Mouse (Mus musculus): ENCODE data around the gene Thbd. TPM values are rescaled to one million over a fixed set of nuclear protein-coding genes. Genes with fewer than 3 reads are reported as not detected.

Thbd gene
- polyA plus RNA-seq, 1 experiment from 2014 or later = 1.7 TPM

DNA sequence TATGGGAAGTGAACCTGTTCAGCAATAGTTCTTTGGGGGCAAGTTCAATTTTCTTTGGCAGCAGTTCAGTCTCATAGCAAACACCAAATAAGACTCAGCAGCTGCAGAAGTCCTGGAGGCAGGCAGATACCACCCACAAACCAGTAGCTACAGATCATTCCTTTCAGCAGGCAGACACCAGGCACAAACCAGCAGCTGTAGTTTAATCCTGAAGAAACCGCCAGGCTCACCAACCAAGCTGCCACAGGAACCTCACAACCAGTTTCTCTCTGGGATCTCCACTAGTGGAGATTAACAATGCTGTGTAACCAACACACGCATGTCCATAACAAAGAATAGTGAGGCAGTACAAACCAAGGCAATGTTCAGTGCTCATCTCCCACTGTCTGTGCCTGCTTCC is 26.9 kb downstream of the Thbd start:
- Histone ChIP-seq H3K9me3 (replicated peaks; ENCODE audit: control insufficient read depth, low read length) (no peaks in the 10 kb centered on the region), H3K27me3 (ENCODE audit: control insufficient read depth, insufficient read depth, low read depth, low read length) (no peaks in the 10 kb centered on the region), H3K36me3 (ENCODE audit: control insufficient read depth, insufficient read depth) (no peaks in the 10 kb centered on the region), H3K4me2 (ENCODE audit: low read depth, low read length) (no peak overlapping the region), H3K4me3 (ENCODE audit: low read depth, low read length) (no peak overlapping the region), H3K4me1 (ENCODE audit: control insufficient read depth, low read depth, low read length) (no peaks in the 10 kb centered on the region), H3K9ac (ENCODE audit: low read depth, low read length) (no peak overlapping the region), H3K27ac (ENCODE audit: low read length) (no peak overlapping the region)
- 53% methylated on average over 2 of the region's 2 CpGs for WGBS (ENCODE audit: insufficient replicate concordance)
- no peak for ATAC-seq (ENCODE audit: low read depth)

DNA sequence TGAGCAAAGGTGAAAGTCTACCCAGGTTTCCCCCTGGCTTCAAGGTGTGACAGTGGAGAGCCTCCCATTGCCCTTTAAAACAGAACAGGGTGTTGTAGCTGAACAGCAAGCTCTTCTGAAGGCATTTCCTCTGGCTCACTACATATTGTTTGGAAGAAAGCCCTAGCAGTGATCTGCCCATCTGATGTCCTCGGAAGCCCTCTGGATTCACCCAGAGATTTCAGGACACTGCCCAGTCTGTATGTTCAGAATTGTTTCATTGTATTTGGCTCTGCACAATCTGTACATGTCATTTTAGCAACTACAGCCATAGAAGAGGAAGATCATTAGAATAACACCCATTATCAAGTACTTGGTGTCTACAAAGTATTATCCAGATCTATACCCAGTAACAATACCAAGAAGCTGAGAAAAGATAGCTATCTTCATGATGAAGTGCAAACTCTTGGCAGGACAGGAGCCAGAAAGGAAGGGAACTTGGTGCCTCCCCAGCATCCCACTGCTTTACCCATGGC is 28.0 kb downstream of the Thbd start:
- Histone ChIP-seq H3K9ac (ENCODE audit: low read depth, low read length) (no peak overlapping the region), H3K9me3 (replicated peaks; ENCODE audit: control insufficient read depth, low read length) (no peaks in the 10 kb centered on the region), H3K4me1 (ENCODE audit: control insufficient read depth, low read depth, low read length) (no peaks in the 10 kb centered on the region), H3K4me2 (ENCODE audit: low read depth, low read length) (no peak overlapping the region), H3K4me3 (ENCODE audit: low read depth, low read length) (no peak overlapping the region), H3K27ac (ENCODE audit: low read length) (no peak overlapping the region), H3K36me3 (ENCODE audit: control insufficient read depth, insufficient read depth) (no peaks in the 10 kb centered on the region), H3K27me3 (ENCODE audit: control insufficient read depth, insufficient read depth, low read depth, low read length) (no peaks in the 10 kb centered on the region)
- 57% methylated on average over 1 of the region's 1 CpGs for WGBS (ENCODE audit: insufficient replicate concordance)
- ATAC-seq (ENCODE audit: low read depth) = no peak

DNA sequence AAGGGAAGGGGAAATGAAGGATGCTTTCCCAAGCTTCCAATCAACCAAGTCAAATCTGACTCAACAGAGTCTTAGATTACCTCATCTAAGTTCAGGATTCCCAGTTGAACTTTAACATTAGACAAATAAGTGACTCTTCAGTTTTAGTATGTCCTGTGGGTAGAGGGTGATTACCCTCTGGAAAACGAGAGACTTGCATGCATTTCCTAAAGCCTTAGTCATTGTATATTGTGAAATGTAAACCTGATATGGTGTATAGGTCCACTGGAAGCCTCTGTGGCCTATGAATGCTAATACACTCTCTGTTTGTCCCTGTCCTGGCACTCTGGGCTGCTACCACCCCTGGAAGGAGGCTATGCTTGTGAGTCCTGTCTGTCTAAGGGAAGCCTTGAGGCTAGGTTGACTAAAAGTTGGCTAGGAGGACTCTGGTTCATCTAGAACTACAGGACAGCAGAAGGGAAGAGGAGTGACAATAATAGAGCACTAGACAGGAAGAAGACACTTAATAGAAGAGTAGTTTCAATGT is 29.1 kb downstream of the Thbd start:
- Histone ChIP-seq H3K27me3 (ENCODE audit: control insufficient read depth, insufficient read depth, low read depth, low read length) (no peaks in the 10 kb centered on the region), H3K9ac (ENCODE audit: low read depth, low read length) (no peak overlapping the region), H3K4me1 (ENCODE audit: control insufficient read depth, low read depth, low read length) (no peaks in the 10 kb centered on the region), H3K36me3 (ENCODE audit: control insufficient read depth, insufficient read depth) (no peaks in the 10 kb centered on the region), H3K9me3 (replicated peaks; ENCODE audit: control insufficient read depth, low read length) (no peaks in the 10 kb centered on the region), H3K27ac (ENCODE audit: low read length) (no peak overlapping the region), H3K4me3 (ENCODE audit: low read depth, low read length) (no peak overlapping the region), H3K4me2 (ENCODE audit: low read depth, low read length) (no peak overlapping the region)
- WGBS (ENCODE audit: insufficient replicate concordance) = 16% methylated on average over 1 of the region's 1 CpGs
- ATAC-seq (ENCODE audit: low read depth) = no peak

DNA sequence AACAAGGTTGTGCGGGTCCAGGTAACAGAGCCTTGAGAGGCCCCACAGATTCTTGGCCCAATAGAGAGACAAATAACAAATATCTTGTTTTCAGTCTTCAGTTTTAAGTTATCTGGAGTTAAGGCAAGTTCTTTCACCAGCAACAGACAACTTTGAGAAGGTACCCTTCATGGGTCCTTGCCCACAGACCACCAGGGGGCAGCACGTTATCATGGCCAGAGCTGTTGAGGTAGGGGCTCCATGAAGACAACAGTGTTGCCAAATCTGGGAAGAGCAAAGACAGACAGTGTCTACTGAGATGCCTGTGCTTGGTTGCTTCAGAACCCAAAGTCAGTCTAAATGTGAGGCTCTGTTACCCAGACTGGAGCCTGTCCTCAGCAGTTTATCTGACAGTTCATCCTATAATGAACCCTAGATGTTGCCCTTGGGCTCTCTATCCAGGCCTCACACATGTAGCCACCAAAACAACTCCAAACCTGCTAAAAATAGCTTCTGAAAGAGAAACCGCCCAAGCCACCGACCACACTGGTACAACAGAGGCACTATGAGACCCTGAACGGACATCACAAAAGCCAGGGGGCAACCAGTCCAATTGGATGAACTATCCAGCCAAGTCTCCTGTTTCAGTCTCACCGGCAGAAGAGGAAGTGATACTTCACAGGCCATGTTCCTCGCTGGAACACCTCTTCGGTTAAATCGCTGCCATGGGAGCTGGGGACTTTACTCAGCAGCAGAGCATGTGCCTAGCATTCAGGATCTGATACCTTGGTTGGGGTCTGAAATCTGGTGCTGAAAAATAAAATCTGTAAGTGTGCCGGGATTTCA is 32.5 kb downstream of the Thbd start:
- Histone ChIP-seq H3K4me3 (ENCODE audit: low read depth, low read length) (no peak overlapping the region), H3K9ac (ENCODE audit: low read depth, low read length) (no peak overlapping the region), H3K36me3 (ENCODE audit: control insufficient read depth, insufficient read depth) (no peaks in the 10 kb centered on the region), H3K27me3 (ENCODE audit: control insufficient read depth, insufficient read depth, low read depth, low read length) (no peaks in the 10 kb centered on the region), H3K4me1 (ENCODE audit: control insufficient read depth, low read depth, low read length) (no peaks in the 10 kb centered on the region), H3K27ac (ENCODE audit: low read length) (no peak overlapping the region), H3K4me2 (ENCODE audit: low read depth, low read length) (no peak overlapping the region), H3K9me3 (replicated peaks; ENCODE audit: control insufficient read depth, low read length) (no peaks in the 10 kb centered on the region)
- WGBS (ENCODE audit: insufficient replicate concordance) = 37% methylated on average over 10 of the region's 10 CpGs
- no peak for ATAC-seq (ENCODE audit: low read depth)

DNA sequence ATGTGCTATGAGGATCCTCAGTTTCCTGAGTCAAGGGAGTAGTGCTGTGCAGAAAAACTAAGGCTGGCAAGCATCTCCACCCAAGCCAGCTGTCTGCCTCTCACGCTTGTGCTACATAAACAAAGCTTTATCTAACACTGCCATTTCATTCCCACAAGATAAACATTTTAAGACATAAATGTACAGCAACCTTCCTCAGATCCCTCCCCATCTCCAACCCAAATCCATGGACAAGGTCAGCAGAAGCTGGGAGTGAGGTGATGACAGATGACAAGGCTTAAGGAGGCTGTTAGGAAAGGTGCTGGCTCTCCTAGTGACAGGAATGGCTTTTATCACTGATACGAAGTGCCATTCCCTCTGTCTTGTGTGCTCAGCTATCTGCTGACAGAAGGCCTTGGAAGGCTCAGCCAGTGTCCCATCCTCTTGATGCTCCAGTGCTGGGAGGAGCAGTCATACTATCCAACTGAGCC is 34.4 kb downstream of the Thbd start:
- H3K36me3 ChIP-seq (ENCODE audit: control insufficient read depth, insufficient read depth) = no peaks in the 10 kb centered on the region
- H3K9me3 ChIP-seq (replicated peaks; ENCODE audit: control insufficient read depth, low read length) = no peaks in the 10 kb centered on the region
- no peak overlapping the region for H3K4me3 ChIP-seq (ENCODE audit: low read depth, low read length)
- H3K4me2 ChIP-seq (ENCODE audit: low read depth, low read length) = no peak overlapping the region
- H3K9ac ChIP-seq (ENCODE audit: low read depth, low read length) = no peak overlapping the region
- H3K4me1 ChIP-seq (ENCODE audit: control insufficient read depth, low read depth, low read length) = no peaks in the 10 kb centered on the region
- ATAC-seq (ENCODE audit: low read depth) = no peak
- H3K27me3 ChIP-seq (ENCODE audit: control insufficient read depth, insufficient read depth, low read depth, low read length) = no peaks in the 10 kb centered on the region
- no peak overlapping the region for H3K27ac ChIP-seq (ENCODE audit: low read length)
- 29% methylated on average over 2 of the region's 2 CpGs for WGBS (ENCODE audit: insufficient replicate concordance)

DNA sequence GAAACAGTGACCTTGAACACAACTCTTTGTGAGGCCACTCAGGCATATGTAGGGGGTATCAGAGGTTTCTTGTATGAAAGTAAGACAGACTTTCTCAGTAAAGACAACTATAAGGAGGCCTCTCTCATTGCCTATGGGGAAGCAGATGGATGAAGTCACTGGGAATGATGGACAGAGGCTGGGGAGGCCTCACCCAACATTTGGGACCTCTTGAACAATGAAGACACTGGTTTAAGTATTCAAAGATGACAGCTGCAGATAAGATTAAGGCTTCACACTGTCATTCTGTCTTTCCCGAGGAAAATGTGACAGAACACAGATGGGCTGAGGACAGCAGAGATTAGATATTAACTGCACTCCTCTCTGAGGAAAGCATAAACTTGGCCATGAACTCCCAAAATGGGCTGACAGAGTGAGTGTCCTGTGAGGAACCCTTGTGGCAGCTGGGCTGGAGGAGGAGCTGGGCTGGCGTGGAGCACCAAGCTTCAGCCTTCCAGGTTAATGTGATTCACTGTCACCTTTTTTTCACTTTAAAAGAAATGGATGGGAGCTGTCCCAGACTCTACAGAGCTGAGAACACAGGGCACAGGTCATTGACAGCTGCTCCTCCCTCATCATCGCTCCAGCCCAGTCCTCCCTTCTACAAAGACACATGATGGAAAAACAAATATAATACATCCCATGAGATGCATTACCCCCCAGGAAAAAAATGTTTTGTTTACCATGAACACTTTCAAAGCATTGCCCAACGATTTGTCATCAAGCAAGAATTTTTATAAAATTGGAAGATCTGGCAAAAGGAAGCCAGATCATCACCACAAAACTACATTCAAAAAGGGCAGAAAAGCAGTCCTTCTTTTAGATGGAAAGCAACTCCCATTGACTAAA is 36.0 kb downstream of the Thbd start:
- no peaks in the 10 kb centered on the region for H3K9me3 ChIP-seq (replicated peaks; ENCODE audit: control insufficient read depth, low read length)
- no peaks in the 10 kb centered on the region for H3K36me3 ChIP-seq (ENCODE audit: control insufficient read depth, insufficient read depth)
- H3K27me3 ChIP-seq (ENCODE audit: control insufficient read depth, insufficient read depth, low read depth, low read length) = no peaks in the 10 kb centered on the region
- 35% methylated on average over 4 of the region's 4 CpGs for WGBS (ENCODE audit: insufficient replicate concordance)
- H3K9ac ChIP-seq (ENCODE audit: low read depth, low read length) = no peak overlapping the region
- no peak overlapping the region for H3K4me2 ChIP-seq (ENCODE audit: low read depth, low read length)
- ATAC-seq (ENCODE audit: low read depth) = no peak
- no peak overlapping the region for H3K27ac ChIP-seq (ENCODE audit: low read length)
- H3K4me3 ChIP-seq (ENCODE audit: low read depth, low read length) = no peak overlapping the region
- H3K4me1 ChIP-seq (ENCODE audit: control insufficient read depth, low read depth, low read length) = no peaks in the 10 kb centered on the region

DNA sequence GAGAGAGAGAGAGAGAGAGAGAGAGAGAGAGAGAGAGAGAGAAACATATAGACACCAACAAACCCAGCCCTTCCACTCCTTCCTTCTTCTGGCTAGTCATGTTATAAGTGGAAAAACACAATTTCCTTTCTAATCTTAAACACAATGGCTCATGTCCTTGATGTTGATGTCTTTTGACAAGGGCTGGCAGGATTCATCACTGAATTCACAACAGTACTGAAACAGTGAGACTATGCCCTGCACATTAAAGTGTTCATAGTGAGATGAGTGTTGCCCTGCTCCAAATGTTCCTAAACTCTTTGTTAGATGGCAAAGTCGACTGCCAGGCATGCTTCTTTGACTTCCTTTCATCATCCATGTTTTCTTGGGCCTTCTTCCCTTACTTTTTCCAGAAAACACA is 42.8 kb downstream of the Thbd start:
- no peaks in the 10 kb centered on the region for H3K36me3 ChIP-seq (ENCODE audit: control insufficient read depth, insufficient read depth)
- no peak overlapping the region for H3K27ac ChIP-seq (ENCODE audit: low read length)
- no peaks in the 10 kb centered on the region for H3K4me1 ChIP-seq (ENCODE audit: control insufficient read depth, low read depth, low read length)
- H3K4me2 ChIP-seq (ENCODE audit: low read depth, low read length) = no peak overlapping the region
- H3K9ac ChIP-seq (ENCODE audit: low read depth, low read length) = no peak overlapping the region
- H3K4me3 ChIP-seq (ENCODE audit: low read depth, low read length) = no peak overlapping the region
- ATAC-seq (ENCODE audit: low read depth) = no peak
- WGBS (ENCODE audit: insufficient replicate concordance) = 33% methylated on average over 1 of the region's 1 CpGs
- H3K9me3 ChIP-seq (replicated peaks; ENCODE audit: control insufficient read depth, low read length) = no peaks in the 10 kb centered on the region
- H3K27me3 ChIP-seq (ENCODE audit: control insufficient read depth, insufficient read depth, low read depth, low read length) = no peaks in the 10 kb centered on the region

DNA sequence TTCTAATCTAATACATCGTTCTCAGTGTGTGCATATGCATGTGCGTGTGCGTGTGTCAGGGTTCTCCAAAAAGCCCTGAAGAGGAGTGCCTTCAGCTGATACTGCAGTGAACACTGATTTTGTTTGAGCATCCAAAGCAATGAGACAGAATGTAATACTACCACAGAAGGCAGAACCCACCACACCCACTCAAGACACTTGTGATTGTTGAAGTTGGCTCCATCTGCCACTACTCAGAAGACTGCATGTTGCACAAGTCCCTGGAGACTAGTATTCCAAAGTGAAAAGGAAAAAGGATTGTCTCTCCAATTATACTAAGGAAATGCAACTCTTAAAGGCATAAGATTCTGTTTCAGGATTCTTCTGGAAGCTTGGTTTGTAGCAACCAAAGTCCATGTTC is 43.5 kb downstream of the Thbd start:
- no peaks in the 10 kb centered on the region for H3K9me3 ChIP-seq (replicated peaks; ENCODE audit: control insufficient read depth, low read length)
- H3K36me3 ChIP-seq (ENCODE audit: control insufficient read depth, insufficient read depth) = no peaks in the 10 kb centered on the region
- no peak for ATAC-seq (ENCODE audit: low read depth)
- no peak overlapping the region for H3K27ac ChIP-seq (ENCODE audit: low read length)
- H3K27me3 ChIP-seq (ENCODE audit: control insufficient read depth, insufficient read depth, low read depth, low read length) = no peaks in the 10 kb centered on the region
- H3K4me2 ChIP-seq (ENCODE audit: low read depth, low read length) = no peak overlapping the region
- no peak overlapping the region for H3K4me3 ChIP-seq (ENCODE audit: low read depth, low read length)
- no peak overlapping the region for H3K9ac ChIP-seq (ENCODE audit: low read depth, low read length)
- 66% methylated on average over 3 of the region's 3 CpGs for WGBS (ENCODE audit: insufficient replicate concordance)
- no peaks in the 10 kb centered on the region for H3K4me1 ChIP-seq (ENCODE audit: control insufficient read depth, low read depth, low read length)
